Mouse (Mus musculus): ENCODE data around the gene Fam53b.

DNA sequence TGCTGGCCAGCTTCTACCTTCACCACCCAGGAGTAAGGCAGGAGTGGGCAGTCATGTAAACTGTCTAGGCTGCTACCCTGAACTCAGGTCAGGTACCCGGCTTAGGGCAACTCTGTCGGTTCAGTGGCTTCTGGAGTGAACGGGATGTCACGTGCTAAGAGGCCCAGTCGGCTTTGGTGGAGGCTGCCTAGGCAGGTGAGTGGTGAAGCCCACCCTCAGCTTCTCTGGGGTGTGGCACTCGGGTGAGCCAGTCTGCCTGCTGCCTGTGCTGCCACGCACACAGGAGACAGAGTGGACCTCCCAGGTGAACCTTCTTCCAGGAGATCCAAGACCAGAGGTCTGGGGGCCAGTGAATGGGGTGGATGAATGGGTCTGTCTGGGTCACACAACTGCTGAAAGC lies 100.7 kb downstream of the Fam53b start:
- TF ChIP-seq HCFC1 (IDR thresholded peaks at IDR 0.05; ENCODE audit: borderline replicate concordance, insufficient read depth, low read length) (no peak), ZC3H11A (IDR thresholded peaks at IDR 0.05; ENCODE audit: borderline replicate concordance, low read depth, low read length) (no peak), ZNF384 (IDR thresholded peaks at IDR 0.05; ENCODE audit: low read depth, low read length) (no peak)
